Mouse (Mus musculus) cerebellum, postnatal 10 days (tissue): ENCODE results near the gene Rftn1.
A peak's percentile ranks its signal among the peaks of the same experiment; 100 is the strongest.

Experiments used
- DNase-seq, 2 experiments: peaks; one replicate each; pipeline ENCODE4 v3.0.0; 2021; ENCODE audit warnings: mixed read lengths in 2 of 2

The Rftn1 gene

GRCm38 (mm10) chr17:49979761-49980285 lies 210.7 kb downstream of the Rftn1 start:
- no peak for DNase-seq

GRCm38 (mm10) chr17:49977424-49977790 lies 213.1 kb downstream of the Rftn1 start:
- no peak for DNase-seq

GRCm38 (mm10) chr17:49976678-49977423 lies 213.6 kb downstream of the Rftn1 start:
- no peak for DNase-seq

- no peak for DNase-seq
Measured at GRCm38 (mm10) chr17:49975481-49975880, 215.0 kb downstream of the Rftn1 start.

- no peak for DNase-seq
Measured at GRCm38 (mm10) chr17:49974996-49975395, 215.5 kb downstream of the Rftn1 start.

GRCm38 (mm10) chr17:49972164-49972563 lies 218.3 kb downstream of the Rftn1 start:
- no peak for DNase-seq

GRCm38 (mm10) chr17:49971057-49971456 lies 219.4 kb downstream of the Rftn1 start:
- no peak for DNase-seq

GRCm38 (mm10) chr17:49968467-49969207 lies 221.8 kb downstream of the Rftn1 start:
- DNase-seq, result peak; percentile 85

GRCm38 (mm10) chr17:49965846-49966762 lies 224.4 kb downstream of the Rftn1 start:
- DNase-seq, result peak in 1 of 2 experiments; percentile 29

- peak; percentile 60 to 65 for DNase-seq
Measured at GRCm38 (mm10) chr17:49965035-49965434, 225.4 kb downstream of the Rftn1 start.

- DNase-seq, result no peak
Measured at GRCm38 (mm10) chr17:49964471-49964870, 226.0 kb downstream of the Rftn1 start.

GRCm38 (mm10) chr17:49959021-49959420 lies 231.5 kb downstream of the Rftn1 start:
- DNase-seq, result no peak

- peak; percentile 60 to 63 for DNase-seq
Measured at GRCm38 (mm10) chr17:49951856-49952607, 238.4 kb downstream of the Rftn1 start.

GRCm38 (mm10) chr17:49951491-49951855 lies 239.0 kb downstream of the Rftn1 start:
- DNase-seq, result peak; percentile 93 to 96

- peak; percentile 42 for DNase-seq
Measured at GRCm38 (mm10) chr17:49942674-49943073, 247.8 kb downstream of the Rftn1 start.
